Mouse (Mus musculus): ENCODE results near the gene Cdh18.

GRCm38 (mm10) chr15:22897724-22898123 is 348.9 kb downstream of the Cdh18 start:
- no peak for TF ChIP-seq POLR2A (IDR thresholded peaks at IDR 0.05; ENCODE audit: control insufficient read depth in 1 of 2, insufficient read depth in 1 of 2, low read depth in 1 of 2, low read length in 2 of 2, poor library complexity in 1 of 2)
- no peak for TF ChIP-seq CTCF (IDR thresholded peaks at IDR 0.05 in 2 of 3, conservative IDR thresholded peaks at IDR 0.05 in 1 of 3; ENCODE audit: control insufficient read depth in 1 of 3, insufficient read depth in 1 of 3, low read depth in 2 of 3, low read length in 3 of 3, poor library complexity in 1 of 3, severe bottlenecking in 1 of 3)
- TF ChIP-seq RCOR1 (IDR thresholded peaks at IDR 0.05; ENCODE audit: low read depth, low read length) = no peak
- TF ChIP-seq MXI1 (IDR thresholded peaks at IDR 0.05; ENCODE audit: low read depth, low read length) = no peak
- no peak for TF ChIP-seq TAL1 (IDR thresholded peaks at IDR 0.05; ENCODE audit: low read length)
- TF ChIP-seq ZNF384 (IDR thresholded peaks at IDR 0.05; ENCODE audit: low read depth, low read length) = no peak
- no peak for TF ChIP-seq ETS1 (IDR thresholded peaks at IDR 0.05; ENCODE audit: low read depth, low read length)
- TF ChIP-seq POLR2AphosphoS2 (IDR thresholded peaks at IDR 0.05; ENCODE audit: low read length) = no peak
